Mouse (Mus musculus) erythroblast, adult 5-6 weeks (primary cell): ENCODE measurements at regions not wholly inside any gene's neighbourhood (a gene's known extent, or its start where the extent isn't known, plus 50 kb on each side); places are given as distances from the start of the nearest gene placed in this dataset.

ENCODE experiments used
- ATAC-seq: replicated peaks from 2 replicates; pipeline ENCODE4 v1.8.0; 2016; ENCODE audit warnings: moderate number of reproducible peaks, mild to moderate bottlenecking, moderate TSS enrichment, inconsistent platforms; ENCODE audit not compliant: poor library complexity, low FRiP score, severe bottlenecking

DNA sequence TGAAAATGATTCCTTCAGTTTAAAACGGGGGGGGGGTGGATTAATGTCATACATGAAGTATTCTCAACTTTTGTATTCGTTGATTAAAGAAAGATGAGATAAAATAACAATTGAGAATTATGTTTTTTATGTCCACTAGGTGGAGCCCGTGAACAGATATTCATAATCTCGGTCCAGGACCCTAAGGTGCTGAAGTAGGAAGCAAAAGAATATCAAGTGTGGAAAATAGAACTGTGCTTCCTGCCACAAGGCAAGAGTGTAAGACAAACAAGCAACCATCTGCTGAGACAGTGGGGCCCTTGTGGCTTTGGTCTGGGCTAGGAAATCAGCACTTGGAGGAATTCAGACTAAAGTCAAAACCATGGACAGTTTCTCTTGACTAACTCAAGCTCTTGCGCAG is 50.9 kb upstream of the Kap start:
- no peak for ATAC-seq

DNA sequence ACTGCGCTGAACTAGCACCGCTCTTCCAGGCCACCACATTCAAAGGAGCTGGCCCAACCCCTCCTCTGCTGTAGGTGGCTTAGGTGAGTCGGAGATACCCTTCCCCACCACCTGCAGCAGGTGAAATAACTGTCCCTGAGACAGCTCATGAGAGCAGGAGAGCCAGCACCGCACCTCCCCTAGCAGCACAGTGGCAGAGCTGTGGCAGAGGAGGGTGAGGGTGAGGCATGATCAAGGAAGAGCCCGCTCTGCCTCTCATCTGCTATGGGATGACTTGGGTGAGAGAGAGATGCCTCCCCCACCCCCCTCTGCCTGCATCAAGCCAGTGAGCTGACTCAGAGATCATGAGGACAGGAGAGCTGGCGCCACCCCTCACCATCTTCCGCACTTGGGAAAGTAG is 81.1 kb upstream of the Kap start:
- 0 out of 2 replicates have a peak, but pooled peaks have one; percentile 15 for ATAC-seq

DNA sequence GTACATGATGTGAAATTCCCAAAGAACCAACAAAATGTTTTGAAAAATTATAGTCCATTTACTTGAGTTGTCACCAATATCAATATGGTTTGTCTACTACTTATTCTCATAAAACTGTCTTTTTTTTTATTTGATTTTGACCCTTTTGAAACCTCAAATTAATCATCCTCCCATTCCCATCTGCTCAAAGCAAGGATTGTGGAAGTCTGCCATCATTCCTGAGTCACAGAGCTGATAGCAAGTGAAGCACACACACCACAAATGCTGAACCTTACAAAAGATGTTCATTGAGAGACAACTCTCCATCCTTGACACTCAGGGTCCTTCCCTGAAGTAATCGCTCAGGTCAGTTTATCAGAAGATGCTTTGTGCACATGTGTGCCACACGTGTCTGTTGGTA is 82.1 kb upstream of the Kap start:
- no peak for ATAC-seq

DNA sequence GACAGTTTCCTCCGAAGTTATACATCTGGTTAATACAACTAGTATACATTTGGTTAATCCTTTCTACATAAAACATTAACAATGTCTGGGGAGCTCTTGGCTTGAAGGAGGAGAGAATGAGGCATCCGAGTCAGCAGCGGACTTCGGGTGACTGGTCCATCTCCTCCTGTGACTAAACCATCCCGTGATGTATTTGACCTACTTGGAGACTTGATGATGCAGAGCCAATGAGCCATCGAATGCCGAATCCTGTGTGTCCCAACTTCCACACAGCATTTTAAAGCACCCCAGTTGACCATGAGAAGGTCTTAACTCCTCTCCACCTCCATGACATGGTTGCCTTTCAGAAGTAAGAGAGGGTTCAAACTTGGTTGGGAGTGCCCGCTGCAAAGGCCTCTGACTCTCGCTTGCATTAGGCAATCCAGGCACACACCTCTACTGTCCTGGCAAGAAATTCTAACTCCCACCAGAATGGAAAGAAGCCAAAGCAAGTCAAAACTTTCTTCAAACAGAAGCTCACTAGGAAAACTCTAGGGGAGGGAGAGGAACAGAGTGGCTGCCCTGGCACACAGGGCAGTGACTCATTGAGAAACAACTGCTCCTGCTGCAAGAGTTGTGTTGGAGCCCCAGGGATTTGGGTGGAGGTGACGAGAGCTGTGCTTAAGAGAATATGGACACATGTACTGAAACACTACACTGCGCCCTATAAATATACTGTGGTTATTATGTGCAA is 75.4 kb upstream of the Etv6 start:
- ATAC-seq = no peak

DNA sequence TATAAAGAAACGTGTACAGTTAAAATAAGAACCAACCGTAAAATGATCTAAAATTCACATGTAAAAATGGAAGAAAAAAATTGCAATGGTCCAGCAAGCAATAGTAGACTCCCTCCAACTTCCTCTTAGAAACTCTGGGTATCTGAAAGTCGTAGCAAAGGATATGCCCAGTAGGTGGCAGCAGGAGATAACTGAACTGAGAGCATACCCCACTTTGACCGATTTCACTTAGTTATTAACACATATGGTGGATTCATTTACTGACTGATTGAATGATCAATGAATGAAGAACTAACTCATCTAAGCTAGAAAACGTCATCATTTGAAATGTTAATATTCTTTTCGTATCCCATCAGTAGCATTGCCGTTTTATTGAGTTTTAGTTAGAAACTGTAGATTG is 74.8 kb upstream of the Etv6 start:
- no peak for ATAC-seq

DNA sequence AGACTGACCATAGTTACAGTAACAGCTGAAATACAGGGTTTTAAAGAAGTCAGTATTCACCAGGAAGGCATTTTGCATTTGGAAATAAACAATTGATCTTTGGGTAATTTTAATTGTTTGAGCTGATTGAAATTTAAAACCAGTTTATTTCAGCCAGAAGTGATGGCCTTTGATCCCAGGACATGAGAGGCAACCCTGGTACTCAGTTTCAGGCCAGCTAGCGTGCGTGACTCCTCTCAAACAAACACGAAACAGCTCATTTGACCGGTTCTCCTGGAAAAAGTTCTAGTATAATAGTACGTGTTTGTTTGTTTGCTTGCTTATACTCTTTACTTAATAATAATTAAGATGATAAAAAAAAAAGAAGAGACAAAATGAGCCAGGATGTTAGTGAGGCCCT is 72.9 kb upstream of the Etv6 start:
- ATAC-seq = no peak

DNA sequence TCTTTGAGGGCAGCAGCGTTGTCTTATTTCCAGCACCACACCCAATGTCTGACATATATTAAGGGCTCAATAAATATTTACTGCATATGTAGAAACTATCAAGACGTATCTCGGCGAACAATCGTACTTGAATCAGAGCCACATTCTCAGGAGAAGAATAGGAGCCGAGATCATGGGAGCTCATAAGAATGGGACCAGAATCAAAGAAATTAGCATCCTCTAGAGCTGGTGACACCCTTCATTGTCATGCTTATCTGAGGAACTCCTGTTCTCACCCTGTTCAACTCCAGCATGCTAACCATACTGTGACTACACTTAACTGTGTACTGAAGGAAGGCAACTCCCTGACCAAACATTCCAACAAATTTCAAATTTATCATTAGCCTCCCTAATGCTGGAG is 72.2 kb upstream of the Etv6 start:
- no peak for ATAC-seq

DNA sequence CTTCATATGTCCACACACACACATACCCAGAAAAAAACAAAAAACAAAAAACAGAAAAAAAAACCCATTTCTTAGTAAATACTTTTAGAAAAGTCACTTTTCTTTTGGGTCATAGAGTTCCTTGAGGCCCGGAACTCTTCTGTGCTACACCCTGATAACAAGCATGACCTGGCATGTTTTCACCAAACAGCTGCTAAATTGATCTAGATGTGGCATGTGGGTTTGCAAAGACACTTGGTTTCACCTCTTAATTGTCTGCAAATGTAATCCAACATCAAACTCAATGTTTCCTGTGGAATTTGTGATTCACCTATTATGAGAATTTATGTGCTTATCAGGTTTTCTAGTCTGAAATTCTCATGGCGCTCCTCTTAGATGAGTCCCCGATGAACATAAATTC is 68.2 kb upstream of the Etv6 start:
- no peak for ATAC-seq

DNA sequence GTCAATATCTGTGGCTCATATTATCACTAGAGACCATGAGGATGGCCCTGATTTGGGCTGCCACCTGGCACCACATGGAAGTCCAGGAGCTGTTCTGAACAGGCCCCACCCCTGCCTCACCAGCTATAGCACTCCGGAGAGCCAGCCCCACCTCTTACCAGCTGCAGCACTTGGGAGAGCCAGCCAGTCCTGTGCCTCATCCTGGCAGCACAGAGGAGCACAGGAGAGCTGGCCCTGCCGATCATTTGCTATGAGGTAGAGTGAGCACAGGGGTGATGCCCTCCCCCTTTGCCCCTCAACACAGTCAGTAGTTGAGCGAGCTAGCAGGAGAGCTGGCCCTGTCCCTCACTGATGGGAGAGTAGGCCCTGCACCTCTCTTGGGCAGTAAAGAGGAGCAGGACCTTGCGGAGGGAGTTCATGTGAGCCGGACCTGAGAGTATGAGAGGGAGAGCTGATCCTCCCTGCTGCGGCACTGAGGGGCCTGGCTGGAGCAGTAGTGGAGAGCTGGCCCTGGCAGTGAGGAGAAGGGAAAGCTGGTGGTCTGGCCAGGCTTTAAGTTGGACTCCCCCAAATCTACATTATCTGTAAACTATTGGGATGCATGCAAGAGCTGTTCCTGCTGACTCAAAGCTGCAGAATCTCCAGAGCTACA is 63.3 kb upstream of the Etv6 start:
- no peak for ATAC-seq

DNA sequence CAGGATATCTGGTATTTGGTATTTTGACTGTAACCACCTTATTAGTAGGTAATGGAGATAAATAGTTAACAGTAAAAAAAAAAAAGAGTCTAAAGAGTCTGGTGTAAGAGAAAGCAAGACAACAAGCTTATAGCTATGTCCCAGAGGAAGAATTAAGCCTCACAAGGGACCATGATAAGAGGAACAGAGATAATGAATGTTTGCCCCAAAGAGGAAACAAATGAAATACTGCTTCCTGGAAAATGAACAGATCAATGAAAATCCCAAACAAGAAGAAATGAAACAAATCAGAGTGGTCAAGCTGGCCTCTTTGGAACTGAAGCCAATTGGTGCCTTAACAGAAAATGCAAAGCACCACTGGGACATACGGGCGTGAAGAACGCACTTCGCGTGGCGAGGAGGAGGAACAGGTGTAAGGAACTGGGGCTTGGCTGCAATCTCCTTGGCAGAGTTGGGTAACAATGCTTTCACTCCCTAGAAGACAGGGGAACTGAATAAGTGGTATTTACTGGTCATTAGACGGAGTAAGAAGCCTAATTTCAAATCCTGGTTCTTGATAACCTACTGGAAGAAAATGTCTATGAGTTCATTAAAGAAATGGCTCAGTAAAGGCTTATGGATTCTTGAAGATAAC is 62.2 kb upstream of the Etv6 start:
- no peak for ATAC-seq

DNA sequence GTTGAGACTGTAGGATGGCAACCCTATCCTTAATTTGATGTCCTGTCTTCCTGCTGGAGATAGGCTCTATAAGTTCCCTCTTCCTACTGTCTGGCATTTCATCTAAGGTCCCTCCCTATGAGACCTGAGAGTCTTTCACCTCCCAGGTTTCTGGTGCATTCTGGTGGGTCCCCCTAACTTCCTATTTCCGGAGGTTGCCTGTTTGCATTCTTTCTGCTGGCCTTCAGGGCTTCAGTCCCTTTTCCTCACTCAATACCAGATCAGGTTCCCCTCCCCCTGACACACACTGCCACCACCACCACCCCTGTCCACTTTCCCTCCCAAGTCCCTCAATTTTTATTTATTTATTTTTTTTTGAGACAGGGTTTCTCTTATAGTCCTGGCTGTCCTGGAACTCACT is 59.5 kb upstream of the Etv6 start:
- ATAC-seq = no peak

DNA sequence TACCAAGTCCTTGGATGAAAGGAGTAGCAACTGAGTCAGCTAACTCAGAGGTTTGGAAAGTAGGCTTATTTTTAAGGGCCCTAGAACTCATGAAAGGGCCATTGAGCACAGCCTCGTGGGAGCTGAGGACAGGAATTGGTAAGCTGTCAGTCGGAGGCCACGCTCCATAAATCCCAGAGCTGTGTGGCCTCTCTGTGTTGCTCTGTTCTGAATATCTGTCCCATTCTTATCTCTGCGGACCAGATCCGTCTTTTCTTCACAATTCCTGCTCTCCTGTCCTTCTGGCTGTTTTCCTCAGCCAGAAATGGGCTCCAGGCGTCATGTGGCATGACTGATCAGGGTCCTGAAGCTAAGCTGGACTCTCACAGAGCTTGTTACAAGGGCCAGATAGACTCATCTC is 58.6 kb upstream of the Etv6 start:
- ATAC-seq = no peak

DNA sequence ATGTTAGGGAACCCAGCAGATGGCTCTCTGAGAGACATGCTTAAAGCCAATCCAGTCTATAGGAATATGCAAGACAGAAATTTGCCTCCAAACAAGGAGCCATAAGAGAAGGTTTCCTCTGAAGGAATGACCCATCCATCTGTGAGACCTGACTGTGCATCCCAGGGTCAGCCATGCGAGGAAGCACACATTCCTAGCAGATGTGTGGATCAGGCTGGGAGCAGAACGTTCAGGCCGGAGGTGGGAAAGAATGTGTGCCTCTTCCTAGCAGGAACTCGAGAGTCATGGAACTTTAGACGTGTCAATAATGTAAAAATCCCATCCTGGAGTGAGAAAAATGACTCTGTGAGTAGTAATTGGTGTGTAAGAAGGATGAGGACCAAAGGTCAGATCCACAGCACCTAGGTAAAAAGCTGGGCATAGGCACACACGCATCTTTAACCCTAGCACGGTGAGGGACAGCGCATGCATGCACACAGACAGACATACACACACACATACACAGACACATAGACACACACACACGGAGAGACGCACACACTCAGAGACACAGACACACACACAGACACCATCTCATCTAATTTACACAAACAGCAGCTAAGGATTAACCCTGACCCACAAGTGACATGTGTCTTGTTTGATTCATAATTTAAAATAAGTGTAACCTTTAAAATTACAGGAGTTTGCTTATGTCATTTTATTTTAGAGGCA is 51.5 kb upstream of the Etv6 start:
- ATAC-seq = no peak

DNA sequence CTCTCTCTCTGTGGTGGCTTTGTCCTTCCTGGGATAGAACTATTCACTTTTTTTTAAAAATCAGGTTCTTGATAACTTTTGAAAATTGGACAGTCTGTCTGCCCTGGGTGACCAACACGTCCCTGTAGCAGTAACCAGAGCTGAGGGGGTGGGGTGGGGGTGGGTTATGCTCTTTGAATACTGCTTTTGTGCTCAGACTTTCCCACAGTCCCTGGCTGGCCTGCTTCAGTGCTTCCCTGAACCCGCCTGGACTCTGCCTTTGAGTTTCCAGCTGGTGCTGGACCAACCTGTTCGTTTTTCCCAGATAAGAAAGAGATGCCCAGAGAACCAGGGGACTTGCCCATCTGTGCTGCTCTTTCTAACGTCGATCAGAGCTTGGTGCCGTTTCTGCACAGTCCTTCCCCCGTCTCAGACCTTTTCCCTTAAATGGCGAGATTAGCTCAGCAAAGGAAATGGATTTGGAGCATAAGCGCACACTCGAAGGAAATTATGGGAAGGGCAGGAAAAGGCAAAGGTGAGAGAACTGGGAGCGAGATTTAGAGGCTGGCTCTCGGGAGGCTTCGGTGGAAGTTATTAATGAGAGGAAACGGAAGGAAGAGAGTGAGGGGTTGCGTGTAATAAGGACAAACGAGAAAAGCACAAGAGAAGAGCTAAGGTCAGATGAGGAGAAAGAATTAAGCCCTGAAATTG is 50.7 kb upstream of the Etv6 start:
- ATAC-seq = no peak
